Comparison of ENCODE assay signal across 14 mouse cellular contexts in genomic region chr4:83409867-83410505, GRCm38 (mm10). TPM values are rescaled to one million over a fixed set of nuclear protein-coding genes. Genes with fewer than 3 reads are reported as not detected.
A peak's percentile ranks its signal among the peaks of the same experiment; 100 is the strongest.
DNase-seq lines count a peak whose midpoint lies in the region; ATAC-seq and TF ChIP-seq lines count a peak whose summit lies in the region.
"Had no signal": no experiment of that assay in that cellular context is flagged by ENCODE, and none has a peak within 500 bp of the region (broad histone marks: within the 10 kb centered on the region; RNA-seq: fewer than 3 reads in every experiment).

No protein-coding gene starts in this region.

- no peak overlapping the region for H3K9ac ChIP-seq in kidney, postnatal 0 days (ENCODE audit: low read depth, low read length)
- H3K9ac ChIP-seq: heart, embryonic 12.5 days; neural tube, embryonic 13.5 days had no signal

- no peaks in the 10 kb centered on the region for H3K36me3 ChIP-seq in kidney, postnatal 0 days (ENCODE audit: insufficient read depth, low read length)

- H3K27ac ChIP-seq in kidney, postnatal 0 days: no peak overlapping the region
- H3K27ac ChIP-seq: limb, embryonic 10.5 days; neural tube, embryonic 13.5 days had no signal

- no peaks in the 10 kb centered on the region for H3K27me3 ChIP-seq in kidney, postnatal 0 days (ENCODE audit: insufficient read depth, low read length)
- H3K27me3 ChIP-seq: heart, embryonic 12.5 days; neural tube, embryonic 13.5 days had no signal

- TF ChIP-seq POLR2A in brain, embryonic 14.5 days (IDR thresholded peaks at IDR 0.05; ENCODE audit: borderline replicate concordance, extremely low read depth, insufficient read depth, insufficient read length, poor library complexity, severe bottlenecking): no peak

- no peak overlapping the region for H3K4me2 ChIP-seq in kidney, postnatal 0 days (ENCODE audit: low read length)
- H3K4me2 ChIP-seq: heart, embryonic 12.5 days; neural tube, embryonic 13.5 days had no signal

- peak; percentile 60 for TF ChIP-seq CTCF in kidney, postnatal 0 days (IDR thresholded peaks at IDR 0.05; ENCODE audit: low read depth)
- TF ChIP-seq CTCF in brain, embryonic 14.5 days (IDR thresholded peaks at IDR 0.05; ENCODE audit: borderline replicate concordance, extremely low read depth, insufficient read depth, insufficient read length): no peak

- peaks cover 9% of the 10 kb centered on the region for H3K9me3 ChIP-seq in kidney, postnatal 0 days (replicated peaks; ENCODE audit: low read length)

- 95% methylated on average over 4 of the region's 4 CpGs for WGBS in kidney, postnatal 0 days

- H3K4me1 ChIP-seq in kidney, postnatal 0 days (replicated peaks; ENCODE audit: insufficient read depth, low read length): no peaks in the 10 kb centered on the region
- H3K4me1 ChIP-seq: heart, embryonic 12.5 days; limb, embryonic 10.5 days; neural tube, embryonic 13.5 days had no signal

- no peak overlapping the region for H3K4me3 ChIP-seq in kidney, postnatal 0 days (replicated peaks; ENCODE audit: low read depth, low read length)
- H3K4me3 ChIP-seq: heart, embryonic 12.5 days; limb, embryonic 10.5 days; neural tube, embryonic 13.5 days had no signal

- ATAC-seq in CD4-positive, CD25-positive, alpha-beta regulatory T cell, adult 4 months: no peak
- ATAC-seq in kidney, postnatal 0 days (replicated peaks; ENCODE audit: low FRiP score, low read depth): no peak
- ATAC-seq: hindbrain, embryonic 16.5 days had no signal

- DNase-seq in CD4-positive, CD25-positive, alpha-beta regulatory T cell, adult 2 months (ENCODE audit: low read depth, low spot score): peak; percentile 57
- peak; percentile 61 for DNase-seq in kidney, postnatal 0 days (ENCODE audit: low spot score)
- DNase-seq in kidney, postnatal 14 days: no peak
- DNase-seq in 416B (ENCODE audit: low read depth): peak; percentile 80
- peak; percentile 67 for DNase-seq in brain, embryonic 14.5 days (ENCODE audit: low read depth)
- no peak for DNase-seq in cerebellum, adult 8-10 months
- DNase-seq in adrenal gland, postnatal 4 days (ENCODE audit: low spot score in 2 of 2): no peak
- DNase-seq: B cell, adult 2 months; thymus, postnatal 14 days had no signal

RNA-seq across cellular contexts. Expression of gene Snapc3, which starts 7.5 kb away (rescaled TPM):
- polyA plus RNA-seq in CD4-positive, CD25-positive, alpha-beta regulatory T cell, adult 4 months (2017; shearing (Covaris generic)): 10 to 100 TPM; 39.8 to 48.2 TPM
- polyA plus RNA-seq in kidney, postnatal 0 days (2015; fragmentation: Nextera tagmentation; extraction: Ambion mirVana): 27.3 and 29.1 TPM in 2 replicates
- polyA plus RNA-seq in brain, embryonic 14.5 days (2012; rRNA removed): 58.4 and 77.0 TPM in 2 replicates
- 10 to 100 TPM; 33.4 to 39.2 TPM for total RNA-seq in adrenal gland, postnatal 4 days (2021)

Comparison
In these comparisons a context has a peak if more than half of its experiments do, and no peak if none do; other contexts are left out.
1. DNase-seq: peak in CD4-positive, CD25-positive, alpha-beta regulatory T cell, adult 2 months (single experiment), kidney, postnatal 0 days (single experiment), 416B (single experiment) and brain, embryonic 14.5 days (single experiment); none in kidney, postnatal 14 days (single experiment), cerebellum, adult 8-10 months (single experiment) and adrenal gland, postnatal 4 days (0 of 2).